Mouse (Mus musculus) 3134 (cell line): ENCODE data around the gene Khdc4.
A peak's percentile ranks its signal among the peaks of the same experiment; 100 is the strongest.

Experiments
- DNase-seq: peaks from one replicate; pipeline ENCODE4 v3.0.0-alpha.2; 2011; ENCODE audit warnings: low spot score; ENCODE audit not compliant: insufficient read length; ENCODE audit errors: extremely low read depth

Gene Khdc4

DNA sequence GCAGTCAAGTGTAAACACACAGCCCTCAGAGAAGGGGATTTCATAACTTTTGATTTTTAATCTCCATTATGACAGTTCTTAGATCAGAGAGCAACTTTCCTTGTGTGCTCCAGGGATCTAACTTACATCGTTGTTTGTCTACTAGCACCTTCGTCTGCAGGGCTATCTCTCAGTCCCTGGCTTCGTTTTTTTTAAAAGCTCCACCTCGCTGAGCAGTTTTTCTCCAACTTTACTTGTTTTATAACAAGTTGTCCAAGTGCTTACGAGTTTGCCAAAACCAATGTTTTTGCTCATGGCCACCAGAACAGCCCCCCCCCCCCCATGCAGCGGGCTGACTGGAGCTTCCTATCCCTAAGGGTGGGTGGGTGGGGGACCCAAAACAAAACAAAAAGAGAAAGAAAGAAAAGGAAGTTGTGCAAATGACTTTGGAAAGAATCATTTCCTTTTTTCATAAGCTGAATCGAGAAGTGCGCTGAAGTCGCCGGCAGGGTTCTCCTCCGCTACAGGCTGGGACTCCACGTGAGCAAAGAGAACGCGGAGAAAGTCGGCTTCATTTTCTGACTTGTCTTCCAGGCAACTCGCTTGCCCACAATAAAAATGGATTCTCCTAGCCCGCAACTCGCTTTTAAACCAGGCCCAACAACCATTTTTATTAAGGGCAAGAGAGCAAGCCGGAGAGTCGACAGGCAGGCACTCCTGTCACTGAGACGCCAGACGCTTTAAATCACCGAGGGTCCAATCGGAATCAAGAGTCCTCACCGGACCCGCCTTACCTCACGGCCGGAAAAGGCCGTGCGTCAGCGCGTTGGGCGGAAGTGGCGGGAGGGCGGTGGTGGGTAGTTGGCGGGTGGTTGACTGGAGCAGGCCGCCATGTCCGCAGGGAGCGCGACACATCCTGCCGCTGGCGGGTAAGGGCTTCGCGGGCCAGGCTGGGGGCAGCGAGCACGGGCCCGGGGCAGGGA is at the start of gene Khdc4:
Gene Khdc4 (plus strand): TSS at position 824 of the 962 bp plus-strand sequence.
- peak; percentile 98 for DNase-seq

DNA sequence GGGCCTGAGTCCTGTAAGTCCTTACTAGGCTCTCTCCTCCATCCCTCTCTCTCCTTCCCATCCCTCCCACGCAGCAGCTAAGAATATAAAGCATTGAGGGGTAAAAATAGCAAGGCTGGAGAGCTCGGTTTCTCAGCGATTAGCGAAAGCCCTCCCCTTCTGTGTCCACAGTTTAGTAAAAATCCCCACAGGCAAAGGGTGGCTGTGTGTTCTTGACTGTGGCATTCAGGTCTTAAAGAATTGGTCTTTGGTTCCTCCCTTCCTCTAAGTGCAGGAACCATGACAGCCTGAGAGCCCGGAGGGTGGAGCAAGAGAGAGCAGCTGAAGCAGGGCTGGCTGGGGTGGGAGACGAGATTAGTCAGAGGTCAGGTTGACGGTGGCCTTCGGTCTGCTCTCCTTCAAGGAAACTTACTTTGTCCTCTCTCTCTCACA is 49.0 kb upstream of the Khdc4 start:
- no peak for DNase-seq

DNA sequence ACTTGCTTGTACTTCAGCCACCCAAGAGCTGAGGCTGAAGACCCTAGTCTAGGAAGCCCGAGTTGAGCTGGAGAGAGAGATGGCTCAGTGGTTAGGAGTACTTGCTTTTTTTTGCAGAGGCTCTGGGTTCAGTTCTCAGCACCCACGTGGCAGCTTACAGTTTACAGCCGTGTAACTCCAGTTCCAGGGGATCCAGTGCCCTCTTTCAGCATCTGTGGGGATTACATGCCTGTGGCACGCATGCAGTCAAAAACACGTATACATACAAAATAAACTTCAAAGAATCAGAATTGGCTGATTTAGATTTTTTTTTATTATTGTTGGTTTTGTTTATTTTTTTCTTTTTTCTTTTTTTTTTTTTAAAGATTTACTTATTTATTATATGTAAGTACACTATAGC is 48.5 kb upstream of the Khdc4 start:
- DNase-seq: no peak

DNA sequence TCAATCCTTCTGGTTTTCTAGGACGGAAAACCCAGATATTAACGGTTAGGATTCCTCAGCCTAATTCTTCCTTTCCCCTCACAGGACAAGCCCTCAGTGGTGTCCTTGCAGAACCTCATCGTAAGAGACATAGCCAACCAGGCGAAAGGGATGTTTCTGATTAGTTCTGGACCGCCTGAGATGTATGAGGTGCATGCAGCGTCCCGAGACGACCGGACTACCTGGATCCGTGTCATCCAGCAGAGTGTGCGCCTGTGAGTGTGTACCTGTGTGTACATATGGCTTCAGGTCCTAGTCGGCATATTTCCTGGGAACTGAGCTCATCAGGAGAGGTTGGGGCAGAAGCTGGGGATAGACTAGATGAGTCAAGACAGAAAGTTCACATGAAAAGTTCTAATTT is 46.4 kb upstream of the Khdc4 start:
- DNase-seq: no peak

DNA sequence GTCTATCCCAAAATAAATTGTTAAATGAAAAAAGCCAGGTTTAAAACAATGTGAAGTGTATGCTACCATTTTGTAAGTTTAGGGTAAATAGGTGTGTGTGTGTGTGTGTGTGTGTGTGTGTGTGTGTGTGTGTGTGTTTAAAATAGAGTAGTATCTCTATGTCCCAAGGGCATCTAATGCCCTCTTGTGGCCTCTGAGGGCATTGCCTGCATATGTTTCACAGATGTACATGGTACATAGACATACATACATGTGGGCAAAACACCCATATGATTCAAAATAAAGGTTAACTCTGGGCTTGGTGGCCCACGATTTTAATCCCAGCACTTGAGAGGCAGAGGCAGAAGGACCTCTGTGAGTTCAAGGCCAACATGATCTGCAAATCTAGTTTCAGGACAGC is 44.9 kb upstream of the Khdc4 start:
- DNase-seq: no peak

DNA sequence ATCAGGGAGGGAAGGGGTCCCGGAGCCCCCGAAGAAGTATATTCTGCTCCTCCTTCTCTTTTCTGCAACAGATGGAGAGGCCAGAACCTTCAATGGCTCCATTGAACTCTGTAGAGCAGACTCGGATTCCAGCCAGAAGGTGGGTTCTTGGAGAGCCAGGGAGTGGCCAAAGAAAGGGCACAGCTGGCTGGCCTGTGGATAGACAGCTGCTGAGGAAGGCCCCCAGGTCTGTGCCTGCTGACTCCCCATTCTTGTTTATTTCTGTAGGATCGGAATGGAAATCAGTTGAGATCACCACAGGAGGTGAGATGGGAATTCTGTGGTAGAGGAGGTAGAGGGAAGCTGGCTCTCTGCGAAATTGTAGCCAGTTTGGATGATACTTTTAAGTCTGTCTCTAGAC is 42.5 kb upstream of the Khdc4 start:
- no peak for DNase-seq

DNA sequence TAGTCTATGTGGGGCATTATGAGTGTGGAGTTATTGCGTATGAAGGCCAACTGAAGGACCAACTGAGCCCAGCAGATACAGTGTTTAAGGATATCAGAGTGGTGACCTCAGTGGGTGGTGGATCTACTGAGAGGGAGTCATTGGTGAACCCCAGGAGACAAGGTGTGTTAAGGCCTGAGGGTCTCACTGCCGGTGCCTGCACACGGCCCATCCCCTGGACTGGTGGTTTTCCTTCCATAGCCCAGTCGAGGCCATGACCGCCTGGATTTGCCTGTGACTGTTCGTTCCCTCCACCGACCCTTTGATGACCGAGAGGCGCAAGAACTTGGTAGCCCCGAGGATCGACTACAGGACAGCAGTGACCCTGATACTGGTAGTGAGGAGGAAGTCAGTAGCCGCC is 39.7 kb upstream of the Khdc4 start:
- no peak for DNase-seq

DNA sequence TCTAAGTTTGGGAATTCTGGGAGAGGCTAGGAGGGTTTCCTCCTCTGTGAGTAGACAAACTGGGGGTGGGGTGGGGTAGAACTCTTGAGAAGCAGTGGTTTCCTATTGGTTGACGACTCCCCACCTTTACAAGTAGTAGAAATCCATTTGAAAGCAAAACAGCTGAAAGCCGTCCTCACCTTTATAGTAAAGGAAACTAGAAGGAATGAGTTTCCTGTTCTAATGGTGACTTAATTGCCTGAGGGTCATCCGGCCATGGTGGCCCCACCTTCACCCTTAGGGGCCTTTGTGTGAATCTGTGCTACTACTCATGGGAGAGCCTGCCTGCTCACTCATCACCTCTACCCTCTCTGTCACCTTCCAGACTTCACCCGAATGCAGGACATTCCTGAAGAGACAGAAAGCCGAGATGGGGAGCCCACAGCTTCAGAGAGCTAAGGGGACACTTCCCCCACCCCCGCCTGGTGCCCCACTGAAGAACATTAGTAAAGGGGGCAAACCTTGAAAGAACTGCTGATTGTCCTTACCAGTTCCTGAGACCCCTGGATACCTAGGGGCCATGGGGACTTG is 39.1 kb upstream of the Khdc4 start:
- DNase-seq: no peak

DNA sequence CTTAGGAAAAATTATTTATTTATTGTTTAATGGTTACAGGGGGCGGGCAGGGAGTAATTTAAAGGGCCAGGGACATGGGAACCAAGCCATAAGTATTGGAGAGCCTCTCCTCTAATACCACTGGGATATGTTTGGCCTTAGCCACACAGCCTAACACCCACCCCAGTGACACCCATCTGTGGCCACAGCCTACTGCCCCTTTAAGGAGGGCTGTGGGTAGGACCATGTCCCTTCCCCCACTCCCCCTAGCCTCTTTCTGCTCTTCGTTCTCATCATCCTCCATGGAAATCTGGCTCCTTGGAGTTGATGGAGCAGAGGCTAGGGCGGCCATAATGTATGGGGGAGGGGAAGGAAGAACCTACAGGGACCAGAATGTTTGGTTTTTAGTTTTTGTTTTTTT is 38.5 kb upstream of the Khdc4 start:
- no peak for DNase-seq

DNA sequence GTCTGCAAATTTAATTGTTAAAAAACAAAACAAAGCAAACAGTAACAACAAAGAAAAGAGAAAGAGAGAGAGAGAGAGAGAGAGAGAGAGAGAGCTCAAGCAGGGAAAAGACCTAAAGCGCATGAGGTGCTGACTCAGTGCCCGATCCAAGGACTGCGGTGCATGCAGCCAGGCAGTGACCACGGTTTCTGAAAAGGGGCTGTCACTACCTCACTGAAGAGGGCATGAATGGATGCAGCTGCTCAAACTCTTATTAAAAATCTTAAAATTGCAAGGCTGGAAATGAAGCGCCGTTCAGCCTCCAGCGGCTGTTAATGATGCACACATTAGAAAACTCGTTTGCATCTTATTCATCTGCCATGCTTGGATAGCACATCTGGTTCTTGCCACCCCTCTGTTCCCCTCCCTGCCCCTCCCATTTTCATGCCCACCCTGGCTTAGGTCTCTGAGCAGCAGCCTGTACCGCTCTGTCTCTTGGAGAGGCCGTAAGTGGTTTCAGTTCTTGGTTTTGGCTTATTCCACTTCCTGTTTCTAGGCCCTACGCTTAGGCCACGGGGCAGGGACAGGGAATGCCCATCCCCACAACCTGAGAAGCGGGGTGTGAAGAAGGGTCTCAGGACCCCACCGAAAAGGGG is 37.7 kb upstream of the Khdc4 start:
- no peak for DNase-seq

DNA sequence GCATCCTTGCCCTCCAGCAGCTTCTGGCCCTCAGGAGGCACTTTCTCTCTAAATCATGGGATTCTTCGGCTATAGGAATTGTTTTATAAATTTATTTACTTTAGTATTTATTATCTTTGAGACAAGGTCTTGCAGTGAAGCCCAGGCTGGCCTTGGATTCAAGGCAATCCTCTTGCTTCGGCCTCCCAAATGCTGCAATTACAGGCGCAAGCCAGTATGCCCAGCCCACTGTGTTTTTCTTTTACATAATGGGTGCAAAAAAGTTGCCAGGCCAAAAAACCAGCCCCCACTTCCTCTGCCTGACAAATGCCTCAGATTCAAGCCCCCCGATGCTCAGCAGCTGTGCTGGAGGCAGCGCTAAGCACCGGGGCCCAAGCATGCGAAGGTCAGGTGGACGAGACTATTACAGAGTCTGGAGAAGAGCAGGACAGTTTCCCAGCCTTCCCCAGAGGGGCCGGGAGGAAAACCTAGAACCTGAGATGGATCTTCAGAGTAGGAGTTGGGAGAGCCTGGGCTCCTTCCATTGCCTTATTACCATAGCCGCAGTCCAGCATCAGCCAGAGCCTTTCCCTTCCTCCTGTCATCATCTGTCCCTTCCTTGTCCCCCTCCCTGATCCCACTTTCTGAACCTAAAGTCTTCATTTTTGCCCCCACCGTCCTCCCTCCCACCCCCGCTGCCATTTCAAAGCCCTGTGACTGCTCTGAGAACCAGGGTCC is 37.0 kb upstream of the Khdc4 start:
- DNase-seq: no peak

DNA sequence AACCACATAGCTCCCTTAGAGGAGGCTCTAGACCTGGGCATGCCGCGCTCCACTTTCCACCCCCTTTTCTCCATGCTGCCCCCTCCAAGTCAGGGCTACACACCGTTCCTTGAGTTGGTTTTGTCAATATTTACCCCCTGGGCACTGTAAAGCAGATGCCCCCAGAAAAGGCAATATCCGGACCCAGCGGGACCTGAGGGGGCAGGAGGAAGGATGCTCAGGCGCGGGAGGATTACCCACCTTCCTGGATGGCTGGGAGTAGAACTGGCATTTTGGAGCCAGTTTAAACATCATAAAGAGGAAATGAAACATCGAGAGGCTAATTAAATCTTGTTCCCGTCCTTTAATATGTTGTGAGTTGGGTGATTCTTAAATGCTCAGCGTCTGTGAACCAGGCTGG is 36.4 kb upstream of the Khdc4 start:
- DNase-seq: no peak

DNA sequence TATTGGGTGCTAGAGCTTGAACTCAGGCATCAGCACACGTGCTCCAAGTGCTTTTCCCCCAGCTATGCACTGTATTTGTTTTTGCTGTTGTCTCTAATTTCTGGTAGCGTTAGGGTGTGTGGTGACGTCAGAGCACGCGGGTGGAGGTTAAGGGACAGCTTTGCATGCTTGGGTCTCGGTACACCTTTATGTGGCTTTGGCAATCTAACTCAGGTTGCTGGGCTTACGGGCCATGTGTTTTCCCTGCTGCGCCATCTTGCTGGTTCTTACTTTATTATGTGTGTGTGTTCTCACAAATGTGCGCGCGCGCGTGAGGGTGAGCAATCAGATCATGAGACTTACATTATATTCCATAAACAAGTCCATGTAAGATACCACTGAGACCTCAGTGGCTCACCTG is 35.6 kb upstream of the Khdc4 start:
- DNase-seq: no peak

DNA sequence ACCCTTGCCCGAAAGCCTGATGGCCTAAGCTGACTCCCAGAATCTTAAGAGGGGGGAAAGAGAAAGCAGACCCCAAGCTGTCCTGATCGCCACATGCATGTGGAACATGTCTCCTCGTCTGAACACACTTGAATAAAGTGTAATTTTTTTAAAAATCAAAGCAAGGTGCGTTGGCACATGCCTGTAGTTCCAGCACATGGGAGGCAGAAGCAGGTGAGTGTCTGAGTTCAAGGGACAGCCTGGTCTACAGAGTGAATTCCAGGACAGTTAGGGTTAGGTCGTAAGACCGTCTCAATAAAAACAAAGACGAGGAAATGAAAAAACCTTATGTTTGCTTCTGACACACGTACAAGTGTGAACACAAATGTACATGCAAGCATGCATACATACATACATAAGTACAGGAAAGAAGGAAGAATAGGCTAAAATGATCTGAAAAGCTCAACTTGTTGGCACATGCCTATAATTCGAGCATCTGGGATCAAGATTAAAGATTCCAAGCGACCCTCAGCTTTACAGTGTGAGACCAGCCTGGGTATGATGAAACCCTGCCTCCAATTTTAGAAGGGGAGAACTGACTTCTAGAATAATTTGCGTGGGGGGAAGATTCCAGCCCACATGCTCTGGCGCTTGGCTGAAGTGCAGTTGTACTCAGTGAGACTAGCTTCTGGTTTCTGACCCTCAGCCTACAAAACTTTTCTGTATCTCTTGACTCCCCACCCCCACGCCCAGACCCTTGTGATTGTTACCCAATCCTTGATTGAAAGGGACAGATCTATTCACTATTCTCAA is 34.7 kb upstream of the Khdc4 start:
- no peak for DNase-seq

DNA sequence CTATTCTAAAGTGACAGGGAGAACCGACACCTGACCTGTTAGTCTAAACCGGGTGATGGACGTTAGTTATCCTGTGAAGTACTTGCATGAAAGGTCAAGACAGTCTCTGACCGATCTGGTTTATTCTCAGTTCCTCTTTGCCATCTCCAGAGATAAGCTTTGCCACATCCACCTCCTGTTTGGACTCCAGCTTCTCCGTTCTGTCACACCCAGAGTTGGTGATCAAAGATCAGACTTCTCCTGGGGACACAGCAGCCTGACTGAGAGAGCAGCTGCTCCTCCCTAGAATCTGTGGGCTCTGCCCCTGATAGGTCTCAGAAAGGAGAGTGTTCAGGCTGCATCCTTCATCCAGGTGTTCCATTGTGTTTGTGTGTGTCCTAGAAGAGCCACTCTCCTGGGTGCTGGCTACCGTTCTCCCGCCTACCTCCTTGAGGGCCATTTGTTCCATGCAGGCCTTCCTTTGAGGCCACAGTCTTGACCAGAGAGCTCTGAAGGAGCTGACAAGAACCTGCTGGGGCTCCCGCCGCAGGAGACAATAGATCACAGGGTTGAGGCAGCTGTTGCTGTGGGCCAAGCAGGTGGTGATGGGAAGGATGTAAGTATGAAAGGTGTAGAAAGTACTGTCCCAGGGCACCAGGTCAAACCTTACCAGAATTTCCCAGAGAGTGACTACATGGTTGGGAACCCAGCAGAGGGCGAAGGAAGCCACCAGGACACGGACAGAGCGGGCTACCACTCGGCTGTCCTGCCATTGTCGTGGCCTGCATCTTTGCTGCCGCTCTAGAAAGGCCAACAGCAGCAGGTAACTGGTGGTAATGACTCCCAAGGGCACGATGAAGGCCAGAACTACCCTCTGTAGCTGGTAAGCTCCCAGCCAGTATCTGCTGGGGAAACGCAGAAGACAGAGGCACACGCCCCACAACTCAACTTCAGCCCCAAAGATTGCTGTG is 33.7 kb upstream of the Khdc4 start:
- no peak for DNase-seq

DNA sequence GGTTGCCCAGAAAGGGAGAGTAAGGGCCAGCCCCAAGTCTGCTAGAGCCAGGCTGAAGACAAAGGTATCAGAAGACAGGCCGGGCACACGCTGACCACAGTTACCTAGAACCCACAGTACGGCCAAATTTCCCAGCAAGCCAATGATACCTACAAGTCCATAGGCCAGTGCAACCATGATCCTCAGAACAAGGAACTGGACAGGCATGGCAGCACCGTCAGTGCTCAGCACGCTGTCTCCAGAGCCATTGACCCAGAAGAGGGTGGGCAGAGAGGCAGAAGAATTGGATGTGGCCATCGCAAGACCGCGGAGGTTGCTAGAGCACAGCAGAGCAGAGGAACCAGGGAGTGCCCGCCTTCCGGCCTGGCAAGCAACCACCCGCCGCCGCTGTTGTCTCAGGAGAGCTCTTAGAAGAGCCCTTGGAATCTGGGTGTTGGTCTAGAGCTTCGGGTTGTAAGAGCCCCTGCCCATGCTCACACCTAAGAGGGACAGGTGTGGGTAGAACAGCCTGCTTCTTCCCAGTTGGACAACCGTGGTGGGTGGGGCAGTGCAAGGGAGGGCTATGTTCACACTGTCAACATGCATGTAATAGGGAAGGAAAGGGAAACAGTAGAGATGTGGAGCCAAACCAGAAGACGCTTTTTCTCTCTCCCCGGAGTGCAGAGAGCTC is 32.6 kb upstream of the Khdc4 start, which contains the start of gene Rxfp4:
Gene Rxfp4 (minus strand): TSS at position 297 of the 670 bp plus-strand sequence.
- no peak for DNase-seq

DNA sequence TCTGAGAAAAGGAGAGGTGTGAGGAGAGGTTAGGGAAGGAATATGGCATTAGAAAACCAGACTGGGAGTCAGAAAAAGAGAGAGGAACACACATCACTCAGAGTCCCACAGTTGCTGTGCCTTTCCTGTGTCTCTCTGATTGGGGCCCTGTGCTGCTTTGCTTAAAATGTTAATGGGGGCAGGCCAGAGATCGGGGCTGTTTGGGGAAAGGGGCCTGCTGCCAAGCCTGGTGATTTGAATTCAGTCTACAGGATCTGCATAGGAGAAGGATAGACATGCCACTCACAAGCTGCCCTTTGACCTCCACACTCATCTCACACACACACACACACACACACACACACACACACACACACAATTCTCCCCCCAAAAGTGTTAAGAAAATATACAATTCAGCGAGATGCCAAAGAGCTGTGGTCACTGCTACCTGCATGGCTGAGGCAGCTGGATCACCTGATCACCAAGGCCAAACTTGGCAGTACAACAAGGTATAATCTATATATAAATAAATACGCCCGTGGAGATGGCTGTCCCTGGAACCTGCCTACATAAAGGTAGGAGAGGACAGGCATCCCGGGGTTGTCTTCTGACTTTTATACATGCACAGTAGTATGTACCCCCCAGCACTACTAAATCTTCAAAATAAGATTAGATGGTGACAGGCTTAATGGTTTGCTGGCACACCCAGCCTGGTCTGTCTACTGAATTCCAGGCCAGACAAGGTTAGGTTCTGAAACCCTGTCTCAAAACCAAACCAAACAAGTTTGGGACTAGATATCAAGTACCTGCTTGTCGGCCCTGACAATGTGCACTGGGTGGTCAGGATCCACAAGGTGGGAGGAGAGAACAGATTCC is 31.9 kb upstream of the Khdc4 start:
- DNase-seq: no peak

DNA sequence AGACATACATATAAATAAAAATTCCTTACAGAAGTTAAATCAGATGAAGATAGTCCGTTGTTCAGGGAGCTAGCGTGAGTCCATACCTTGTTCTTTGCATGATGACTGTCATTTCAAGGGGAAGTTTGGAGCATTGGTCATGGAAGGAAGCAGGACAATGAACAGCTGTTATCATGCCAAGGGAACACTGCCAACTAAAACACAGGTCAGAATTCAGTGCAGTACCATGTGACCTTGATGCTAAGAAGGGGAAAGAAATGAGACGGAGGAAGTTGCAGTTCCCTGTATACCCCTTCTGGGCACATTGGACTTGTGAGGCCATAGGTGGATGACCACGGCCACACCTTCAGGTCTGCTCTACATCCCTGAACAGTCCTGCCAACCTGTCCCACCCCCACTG is 31.0 kb upstream of the Khdc4 start:
- no peak for DNase-seq
